Mouse (Mus musculus) frontal cortex, postnatal 36 days (tissue): Measurements from ENCODE around the gene Lhx4.
A peak's percentile ranks its signal among the peaks of the same experiment; 100 is the strongest.

Experiments
- DNase-seq, 2 experiments: peaks; one replicate each; pipeline ENCODE4 v3.0.0; 2022; ENCODE audit warnings: low spot score in 2 of 2

Gene Lhx4

DNA sequence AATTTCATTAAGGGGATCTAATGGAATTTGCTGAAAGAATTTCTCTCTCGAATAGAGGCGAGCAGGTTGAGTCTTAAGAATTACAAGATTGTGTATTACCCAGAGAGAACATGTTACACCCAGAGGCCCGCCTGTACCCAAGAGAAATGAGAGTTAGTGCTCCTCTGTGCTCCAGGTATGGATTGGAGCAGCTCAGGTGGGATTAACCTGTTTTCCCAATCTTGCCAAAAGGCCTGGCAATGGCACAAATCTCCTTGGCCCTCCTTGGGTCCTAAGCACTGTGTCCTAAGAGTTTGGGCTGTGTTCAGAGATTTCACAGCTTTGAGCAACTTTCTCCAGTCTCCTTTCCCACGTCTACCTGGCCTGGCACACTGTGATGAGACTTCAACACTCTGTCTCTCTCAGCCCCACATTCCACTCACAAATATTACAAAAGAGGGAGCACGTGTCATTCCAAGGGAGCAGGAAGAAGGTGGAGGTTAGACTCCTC, 48.2 kb downstream of the Lhx4 start:
- DNase-seq = no peak

- DNase-seq = no peak
Measured at GRCm38 (mm10) chr1:155700886-155701285, 50.6 kb downstream of the Lhx4 start.

DNA sequence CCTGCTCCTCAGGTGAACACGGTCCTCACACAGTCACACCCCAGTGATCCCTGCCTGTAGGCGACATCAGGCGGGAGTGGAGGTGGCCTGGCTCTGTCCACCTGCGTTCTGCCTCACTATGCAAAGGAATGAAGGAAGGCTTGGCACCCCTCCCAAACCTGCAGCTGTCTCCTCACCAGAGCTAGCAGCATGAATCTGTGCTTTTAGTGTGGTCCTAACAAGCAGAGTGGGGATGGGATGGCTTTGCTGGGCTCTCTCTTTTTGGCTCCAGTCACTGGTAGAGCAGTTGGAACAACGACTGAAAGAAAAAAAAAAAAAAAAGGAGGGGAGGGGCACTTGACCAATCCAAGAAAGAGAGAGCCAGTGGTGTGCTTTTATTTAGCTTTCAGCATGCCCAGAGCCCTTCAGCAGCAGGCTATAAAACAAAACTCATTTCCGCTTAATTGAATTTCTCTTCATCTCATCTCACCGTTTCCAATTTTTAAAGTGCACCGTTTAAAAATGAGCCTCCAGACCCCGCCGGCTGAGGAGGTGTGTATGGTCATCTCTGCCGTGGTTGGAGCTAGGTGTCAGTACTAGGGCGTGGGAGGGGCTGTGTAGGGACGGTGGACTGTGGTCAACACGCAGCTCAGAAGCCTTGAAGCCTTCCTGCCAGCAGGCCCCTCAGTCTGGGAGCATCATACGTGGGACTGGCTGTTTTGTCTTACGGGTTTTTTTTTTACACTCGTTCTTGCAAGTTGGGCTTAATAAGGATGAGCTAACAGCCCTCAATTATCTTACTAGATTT, 52.9 kb downstream of the Lhx4 start:
- DNase-seq = peak; percentile 32 to 64

DNA sequence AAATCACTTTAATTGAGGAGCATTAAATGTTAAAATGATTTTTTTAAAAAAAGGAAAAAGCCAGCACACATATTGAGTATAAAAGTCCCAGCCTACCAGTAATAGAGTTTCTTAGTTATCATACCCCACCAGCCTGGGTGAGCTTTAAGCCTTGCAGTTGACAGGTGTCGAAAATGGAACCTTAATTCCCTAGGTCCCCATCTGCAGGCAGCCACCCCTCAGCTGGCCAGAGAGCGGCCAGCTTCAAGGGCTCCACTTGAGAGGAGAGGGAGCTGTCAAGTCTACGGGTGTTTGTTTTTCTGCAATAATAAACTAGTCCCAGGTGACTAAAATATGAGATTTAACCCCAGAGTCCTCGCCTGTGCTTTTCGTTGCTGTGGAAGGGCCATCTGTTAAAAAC, 58.0 kb downstream of the Lhx4 start:
- DNase-seq = no peak

- DNase-seq = no peak
Measured at GRCm38 (mm10) chr1:155693026-155693425, 58.5 kb downstream of the Lhx4 start.

GRCm38 (mm10) chr1:155692230-155692629, 59.3 kb downstream of the Lhx4 start:
- DNase-seq = no peak

GRCm38 (mm10) chr1:155689558-155689957, 61.9 kb downstream of the Lhx4 start:
- DNase-seq = no peak

GRCm38 (mm10) chr1:155689141-155689540, 62.3 kb downstream of the Lhx4 start:
- no peak for DNase-seq

- DNase-seq = no peak
Measured at GRCm38 (mm10) chr1:155686816-155687215, 64.7 kb downstream of the Lhx4 start.

GRCm38 (mm10) chr1:155681116-155681799, 70.2 kb downstream of the Lhx4 start:
- DNase-seq = no peak

GRCm38 (mm10) chr1:155675570-155675969, 75.9 kb downstream of the Lhx4 start:
- no peak for DNase-seq

- DNase-seq = no peak
Measured at GRCm38 (mm10) chr1:155663994-155664393, 87.5 kb downstream of the Lhx4 start.

- DNase-seq = peak; percentile 16 to 21
Measured at GRCm38 (mm10) chr1:155656321-155656720, 95.2 kb downstream of the Lhx4 start.

DNA sequence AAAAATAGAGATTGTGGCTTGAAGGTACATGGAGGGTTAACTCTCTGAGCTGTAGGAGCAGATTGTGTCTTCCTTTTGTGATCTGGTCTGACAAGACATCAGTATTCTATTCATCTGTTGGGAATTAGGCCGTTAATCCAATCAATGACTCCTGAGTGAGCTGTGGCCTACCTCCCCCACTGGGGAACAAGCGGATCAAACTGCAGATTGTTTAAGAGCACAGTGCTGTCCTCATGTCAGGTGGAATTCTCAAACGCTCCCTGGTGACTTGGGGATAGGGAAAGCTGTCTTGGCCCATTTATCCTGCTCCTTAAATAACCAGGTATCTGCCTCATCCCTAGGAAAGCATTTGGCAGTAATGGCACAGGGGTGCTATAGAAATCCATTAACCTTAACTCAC, 96.5 kb downstream of the Lhx4 start:
- no peak for DNase-seq

- DNase-seq = peak in 1 of 2 experiments; percentile 21
Measured at GRCm38 (mm10) chr1:155650121-155650846, 101.2 kb downstream of the Lhx4 start.
